Mouse (Mus musculus): ENCODE measurements at regions not wholly inside any gene's neighbourhood (a gene's known extent, or its start where the extent isn't known, plus 50 kb on each side); places are given as distances from the start of the nearest gene placed in this dataset.

- Histone ChIP-seq H3K4me3 (ENCODE audit: insufficient read depth, low read depth, low read length) (no peak overlapping the region), H3K36me3 (ENCODE audit: control insufficient read depth, insufficient read depth, low read length) (no peaks in the 10 kb centered on the region), H3K27ac (ENCODE audit: insufficient read depth, low read depth, low read length) (no peak overlapping the region), H3K27me3 (replicated peaks; ENCODE audit: control insufficient read depth, insufficient read depth, low read length) (no peaks in the 10 kb centered on the region), H3K4me1 (ENCODE audit: control insufficient read depth, insufficient read depth, low read length) (no peaks in the 10 kb centered on the region)
- TF ChIP-seq CTCF (conservative IDR thresholded peaks at IDR 0.05; ENCODE audit: insufficient read depth, insufficient read length, low read depth, low read length) (no peak), POLR2A (IDR thresholded peaks at IDR 0.05; ENCODE audit: low read depth, low read length) (no peak)
- WGBS: 92% methylated on average over 1 of the region's 1 CpGs
- no peak for DNase-seq
Observed at GRCm38 (mm10) chr12:9991305-9991704, 378.5 kb upstream of the Nt5c1b start.

GRCm38 (mm10) chr12:9995670-9996069 is 374.1 kb upstream of the Nt5c1b start:
- H3K4me3 ChIP-seq (ENCODE audit: insufficient read depth, low read depth, low read length): no peak overlapping the region
- TF ChIP-seq CTCF (conservative IDR thresholded peaks at IDR 0.05; ENCODE audit: insufficient read depth, insufficient read length, low read depth, low read length) (no peak), POLR2A (IDR thresholded peaks at IDR 0.05; ENCODE audit: low read depth, low read length) (no peak)
- WGBS: 78% methylated on average over 3 of the region's 3 CpGs

GRCm38 (mm10) chr12:9996455-9997189 is 373.2 kb upstream of the Nt5c1b start:
- TF ChIP-seq POLR2A (IDR thresholded peaks at IDR 0.05; ENCODE audit: low read depth, low read length) (no peak), CTCF (conservative IDR thresholded peaks at IDR 0.05; ENCODE audit: insufficient read depth, insufficient read length, low read depth, low read length) (no peak)
- WGBS: 67% methylated on average over 5 of the region's 5 CpGs
- Histone ChIP-seq H3K27me3 (replicated peaks; ENCODE audit: control insufficient read depth, insufficient read depth, low read length) (no peaks in the 10 kb centered on the region), H3K4me1 (ENCODE audit: control insufficient read depth, insufficient read depth, low read length) (no peaks in the 10 kb centered on the region), H3K4me3 (ENCODE audit: insufficient read depth, low read depth, low read length) (no peak overlapping the region), H3K36me3 (ENCODE audit: control insufficient read depth, insufficient read depth, low read length) (no peaks in the 10 kb centered on the region), H3K27ac (ENCODE audit: insufficient read depth, low read depth, low read length) (no peak overlapping the region)
- no peak for DNase-seq

More at GRCm38 (mm10) chr12:9995670-9996069, 374.1 kb upstream of the Nt5c1b start:
- no peaks in the 10 kb centered on the region for H3K27me3 ChIP-seq (replicated peaks; ENCODE audit: control insufficient read depth, insufficient read depth, low read length)
- H3K36me3 ChIP-seq (ENCODE audit: control insufficient read depth, insufficient read depth, low read length): no peaks in the 10 kb centered on the region
- no peak overlapping the region for H3K27ac ChIP-seq (ENCODE audit: insufficient read depth, low read depth, low read length)
- DNase-seq: no peak
- no peaks in the 10 kb centered on the region for H3K4me1 ChIP-seq (ENCODE audit: control insufficient read depth, insufficient read depth, low read length)

- no peaks in the 10 kb centered on the region for H3K27me3 ChIP-seq (replicated peaks; ENCODE audit: control insufficient read depth, insufficient read depth, low read length)
- H3K4me1 ChIP-seq (ENCODE audit: control insufficient read depth, insufficient read depth, low read length): no peaks in the 10 kb centered on the region
- TF ChIP-seq CTCF (conservative IDR thresholded peaks at IDR 0.05; ENCODE audit: insufficient read depth, insufficient read length, low read depth, low read length) (no peak), POLR2A (IDR thresholded peaks at IDR 0.05; ENCODE audit: low read depth, low read length) (no peak)
- H3K27ac ChIP-seq (ENCODE audit: insufficient read depth, low read depth, low read length): no peak overlapping the region
- no peaks in the 10 kb centered on the region for H3K36me3 ChIP-seq (ENCODE audit: control insufficient read depth, insufficient read depth, low read length)
- 33% methylated on average over 9 of the region's 9 CpGs for WGBS
- no peak overlapping the region for H3K4me3 ChIP-seq (ENCODE audit: insufficient read depth, low read depth, low read length)
- DNase-seq: peak; percentile 7
Observed at GRCm38 (mm10) chr12:9997190-9997561, 372.6 kb upstream of the Nt5c1b start.

- WGBS: 29% methylated on average over 3 of the region's 3 CpGs
- Histone ChIP-seq H3K4me3 (ENCODE audit: insufficient read depth, low read depth, low read length) (no peak overlapping the region), H3K36me3 (ENCODE audit: control insufficient read depth, insufficient read depth, low read length) (no peaks in the 10 kb centered on the region), H3K4me1 (ENCODE audit: control insufficient read depth, insufficient read depth, low read length) (no peaks in the 10 kb centered on the region), H3K27ac (ENCODE audit: insufficient read depth, low read depth, low read length) (no peak overlapping the region), H3K27me3 (replicated peaks; ENCODE audit: control insufficient read depth, insufficient read depth, low read length) (no peaks in the 10 kb centered on the region)
- DNase-seq: no peak
- TF ChIP-seq CTCF (conservative IDR thresholded peaks at IDR 0.05; ENCODE audit: insufficient read depth, insufficient read length, low read depth, low read length) (no peak), POLR2A (IDR thresholded peaks at IDR 0.05; ENCODE audit: low read depth, low read length) (no peak)
Observed at GRCm38 (mm10) chr12:9997571-9997970, 372.2 kb upstream of the Nt5c1b start.

GRCm38 (mm10) chr12:9999933-10000332 is 369.8 kb upstream of the Nt5c1b start:
- TF ChIP-seq CTCF (conservative IDR thresholded peaks at IDR 0.05; ENCODE audit: insufficient read depth, insufficient read length, low read depth, low read length) (no peak), POLR2A (IDR thresholded peaks at IDR 0.05; ENCODE audit: low read depth, low read length) (no peak)
- no peak overlapping the region for H3K27ac ChIP-seq (ENCODE audit: insufficient read depth, low read depth, low read length)
- H3K4me1 ChIP-seq (ENCODE audit: control insufficient read depth, insufficient read depth, low read length): no peaks in the 10 kb centered on the region
- H3K4me3 ChIP-seq (ENCODE audit: insufficient read depth, low read depth, low read length): no peak overlapping the region
- no peaks in the 10 kb centered on the region for H3K36me3 ChIP-seq (ENCODE audit: control insufficient read depth, insufficient read depth, low read length)
- 72% methylated on average over 6 of the region's 6 CpGs for WGBS
- H3K27me3 ChIP-seq (replicated peaks; ENCODE audit: control insufficient read depth, insufficient read depth, low read length): no peaks in the 10 kb centered on the region
- no peak for DNase-seq

GRCm38 (mm10) chr12:10008473-10008872 is 361.3 kb upstream of the Nt5c1b start:
- no peak for DNase-seq
- 59% methylated on average over 3 of the region's 3 CpGs for WGBS
- H3K36me3 ChIP-seq (ENCODE audit: control insufficient read depth, insufficient read depth, low read length): no peaks in the 10 kb centered on the region
- no peaks in the 10 kb centered on the region for H3K27me3 ChIP-seq (replicated peaks; ENCODE audit: control insufficient read depth, insufficient read depth, low read length)
- no peak overlapping the region for H3K27ac ChIP-seq (ENCODE audit: insufficient read depth, low read depth, low read length)
- no peaks in the 10 kb centered on the region for H3K4me1 ChIP-seq (ENCODE audit: control insufficient read depth, insufficient read depth, low read length)
- no peak for TF ChIP-seq POLR2A (IDR thresholded peaks at IDR 0.05; ENCODE audit: low read depth, low read length)
- no peak for TF ChIP-seq CTCF (conservative IDR thresholded peaks at IDR 0.05; ENCODE audit: insufficient read depth, insufficient read length, low read depth, low read length)
- H3K4me3 ChIP-seq (ENCODE audit: insufficient read depth, low read depth, low read length): no peak overlapping the region
